Mouse (Mus musculus): ENCODE results near the gene Ctnnbip1. TPM values are rescaled to one million over a fixed set of nuclear protein-coding genes. Genes with fewer than 3 reads are reported as not detected.

Ctnnbip1 gene
- polyA plus RNA-seq, 1 experiment from 2014 or later = 54.8 TPM

- peaks cover 7% of the 10 kb centered on the region; the same call in 1 of the 2 replicates for H3K36me3 ChIP-seq
- H3K9me3 ChIP-seq (replicated peaks) = no peaks in the 10 kb centered on the region
- peaks cover 32% of the 10 kb centered on the region for H3K4me1 ChIP-seq
- H3K27ac ChIP-seq (replicated peaks) = no peak overlapping the region
- WGBS = 50% methylated on average over 7 of the region's 7 CpGs
- no peaks in the 10 kb centered on the region for H3K27me3 ChIP-seq (ENCODE audit: low read depth, poor library complexity, severe bottlenecking)
- H3K4me3 ChIP-seq = no peak overlapping the region
- no peak for DNase-seq (ENCODE audit: low spot score)
Measured at GRCm38 (mm10) chr4:149526330-149526729, 8.3 kb downstream of the Ctnnbip1 start.

GRCm38 (mm10) chr4:149527621-149528354, 9.8 kb downstream of the Ctnnbip1 start:
- 87% methylated on average over 15 of the region's 15 CpGs for WGBS

GRCm38 (mm10) chr4:149529691-149530090, 11.7 kb downstream of the Ctnnbip1 start:
- H3K27me3 ChIP-seq (ENCODE audit: low read depth, poor library complexity, severe bottlenecking) = no peaks in the 10 kb centered on the region
- H3K9me3 ChIP-seq (replicated peaks) = no peaks in the 10 kb centered on the region
- DNase-seq (ENCODE audit: low spot score) = no peak
- H3K27ac ChIP-seq (replicated peaks) = no peak overlapping the region
- peaks cover 8% of the 10 kb centered on the region; the same call in 1 of the 2 replicates for H3K36me3 ChIP-seq
- WGBS = 74% methylated on average over 6 of the region's 6 CpGs
- H3K4me1 ChIP-seq = peaks cover 28% of the 10 kb centered on the region
- H3K4me3 ChIP-seq = no peak overlapping the region

More at GRCm38 (mm10) chr4:149527621-149528354, 9.8 kb downstream of the Ctnnbip1 start:
- H3K4me3 ChIP-seq = no peak overlapping the region
- H3K36me3 ChIP-seq = peaks cover 8% of the 10 kb centered on the region; the same call in 1 of the 2 replicates
- H3K27me3 ChIP-seq (ENCODE audit: low read depth, poor library complexity, severe bottlenecking) = no peaks in the 10 kb centered on the region
- no peaks in the 10 kb centered on the region for H3K9me3 ChIP-seq (replicated peaks)
- DNase-seq (ENCODE audit: low spot score) = no peak
- H3K27ac ChIP-seq (replicated peaks) = no peak overlapping the region
- peaks cover 32% of the 10 kb centered on the region for H3K4me1 ChIP-seq

GRCm38 (mm10) chr4:149539441-149539840, 21.4 kb downstream of the Ctnnbip1 start:
- 85% methylated on average over 8 of the region's 8 CpGs for WGBS

GRCm38 (mm10) chr4:149541935-149542334, 23.9 kb downstream of the Ctnnbip1 start:
- H3K36me3 ChIP-seq = peaks cover 20% of the 10 kb centered on the region
- no peaks in the 10 kb centered on the region for H3K27me3 ChIP-seq (ENCODE audit: low read depth, poor library complexity, severe bottlenecking)
- 80% methylated on average over 5 of the region's 5 CpGs for WGBS
- H3K4me3 ChIP-seq = no peak overlapping the region
- H3K9me3 ChIP-seq (replicated peaks) = no peaks in the 10 kb centered on the region
- DNase-seq (ENCODE audit: low spot score) = no peak
- no peak overlapping the region for H3K27ac ChIP-seq (replicated peaks)
- H3K4me1 ChIP-seq = peaks cover 10% of the 10 kb centered on the region

More at GRCm38 (mm10) chr4:149539441-149539840, 21.4 kb downstream of the Ctnnbip1 start:
- no peaks in the 10 kb centered on the region for H3K27me3 ChIP-seq (ENCODE audit: low read depth, poor library complexity, severe bottlenecking)
- no peak overlapping the region for H3K4me3 ChIP-seq
- DNase-seq (ENCODE audit: low spot score) = no peak
- peaks cover 10% of the 10 kb centered on the region for H3K4me1 ChIP-seq
- 0 out of 2 replicates have a peak, but pooled peaks cover 3% of the 10 kb centered on the region for H3K36me3 ChIP-seq
- no peak overlapping the region for H3K27ac ChIP-seq (replicated peaks)
- H3K9me3 ChIP-seq (replicated peaks) = no peaks in the 10 kb centered on the region

GRCm38 (mm10) chr4:149542431-149542830, 24.4 kb downstream of the Ctnnbip1 start:
- Histone ChIP-seq H3K27me3 (ENCODE audit: low read depth, poor library complexity, severe bottlenecking) (no peaks in the 10 kb centered on the region), H3K36me3 (peaks cover 25% of the 10 kb centered on the region), H3K4me3 (no peak overlapping the region), H3K9me3 (replicated peaks) (no peaks in the 10 kb centered on the region), H3K4me1 (peaks cover 10% of the 10 kb centered on the region), H3K27ac (replicated peaks) (no peak overlapping the region)
- no peak for DNase-seq (ENCODE audit: low spot score)
- 83% methylated on average over 12 of the region's 12 CpGs for WGBS

- WGBS = 53% methylated on average over 10 of the region's 10 CpGs
- Histone ChIP-seq H3K27me3 (ENCODE audit: low read depth, poor library complexity, severe bottlenecking) (no peaks in the 10 kb centered on the region), H3K27ac (replicated peaks) (no peak overlapping the region; the same call in 1 of the 2 replicates), H3K4me3 (no peak overlapping the region), H3K9me3 (replicated peaks) (no peaks in the 10 kb centered on the region), H3K4me1 (peaks cover 10% of the 10 kb centered on the region), H3K36me3 (peaks cover 30% of the 10 kb centered on the region)
- DNase-seq (ENCODE audit: low spot score) = peak; percentile 81
Measured at GRCm38 (mm10) chr4:149542927-149543553, 25.0 kb downstream of the Ctnnbip1 start.

GRCm38 (mm10) chr4:149544892-149545291, 26.9 kb downstream of the Ctnnbip1 start:
- peaks cover 34% of the 10 kb centered on the region for H3K36me3 ChIP-seq
- no peaks in the 10 kb centered on the region for H3K9me3 ChIP-seq (replicated peaks)
- no peaks in the 10 kb centered on the region for H3K27me3 ChIP-seq (ENCODE audit: low read depth, poor library complexity, severe bottlenecking)
- no peak overlapping the region for H3K27ac ChIP-seq (replicated peaks)
- no peak for DNase-seq (ENCODE audit: low spot score)
- WGBS = 86% methylated on average over 8 of the region's 8 CpGs
- H3K4me1 ChIP-seq = peaks cover 10% of the 10 kb centered on the region
- no peak overlapping the region for H3K4me3 ChIP-seq

GRCm38 (mm10) chr4:149546797-149547444, 28.9 kb downstream of the Ctnnbip1 start:
- WGBS = 88% methylated on average over 9 of the region's 9 CpGs
- H3K27ac ChIP-seq (replicated peaks) = no peak overlapping the region
- no peak for DNase-seq (ENCODE audit: low spot score)
- no peaks in the 10 kb centered on the region for H3K27me3 ChIP-seq (ENCODE audit: low read depth, poor library complexity, severe bottlenecking)
- H3K9me3 ChIP-seq (replicated peaks) = no peaks in the 10 kb centered on the region
- H3K36me3 ChIP-seq = peaks cover 37% of the 10 kb centered on the region
- no peak overlapping the region for H3K4me3 ChIP-seq
- peaks cover 4% of the 10 kb centered on the region for H3K4me1 ChIP-seq

- WGBS = 82% methylated on average over 6 of the region's 6 CpGs
- DNase-seq (ENCODE audit: low spot score) = no peak
- H3K27me3 ChIP-seq (ENCODE audit: low read depth, poor library complexity, severe bottlenecking) = no peaks in the 10 kb centered on the region
- H3K4me1 ChIP-seq = peaks cover 4% of the 10 kb centered on the region
- no peak overlapping the region for H3K27ac ChIP-seq (replicated peaks)
- H3K36me3 ChIP-seq = peaks cover 37% of the 10 kb centered on the region
- no peak overlapping the region for H3K4me3 ChIP-seq
- H3K9me3 ChIP-seq (replicated peaks) = no peaks in the 10 kb centered on the region
Measured at GRCm38 (mm10) chr4:149547523-149547922, 29.5 kb downstream of the Ctnnbip1 start.

GRCm38 (mm10) chr4:149549221-149549925, 31.3 kb downstream of the Ctnnbip1 start:
- Histone ChIP-seq H3K27me3 (ENCODE audit: low read depth, poor library complexity, severe bottlenecking) (no peaks in the 10 kb centered on the region), H3K36me3 (peaks cover 33% of the 10 kb centered on the region), H3K4me1 (no peaks in the 10 kb centered on the region), H3K4me3 (no peak overlapping the region), H3K27ac (replicated peaks) (no peak overlapping the region), H3K9me3 (replicated peaks) (no peaks in the 10 kb centered on the region)
- DNase-seq (ENCODE audit: low spot score) = peak; percentile 72
- 66% methylated on average over 9 of the region's 9 CpGs for WGBS

- WGBS = 80% methylated on average over 5 of the region's 5 CpGs
- Histone ChIP-seq H3K9me3 (replicated peaks) (no peaks in the 10 kb centered on the region), H3K4me1 (0 out of 2 replicates have a peak, but pooled peaks cover 4% of the 10 kb centered on the region), H3K4me3 (no peak overlapping the region), H3K27me3 (ENCODE audit: low read depth, poor library complexity, severe bottlenecking) (no peaks in the 10 kb centered on the region), H3K36me3 (peaks cover 27% of the 10 kb centered on the region), H3K27ac (replicated peaks) (no peak overlapping the region)
- DNase-seq (ENCODE audit: low spot score) = no peak
Measured at GRCm38 (mm10) chr4:149550866-149551265, 32.8 kb downstream of the Ctnnbip1 start.

Measured in midbrain, embryonic 10.5 days (tissue).